Mouse (Mus musculus): Measurements from ENCODE around the gene Tymp.
A peak's percentile ranks its signal among the peaks of the same experiment; 100 is the strongest.

The Tymp gene

GRCm38 (mm10) chr15:89376957-89377356, at the start of gene Tymp:
Gene Tymp (minus strand): TSS chr15:89377039.
- no peak for DNase-seq

GRCm38 (mm10) chr15:89425711-89426121, 48.9 kb upstream of the Tymp start, which contains the start of gene Cpt1b:
Gene Cpt1b (minus strand): TSS chr15:89425863.
- DNase-seq, result no peak

GRCm38 (mm10) chr15:89424621-89425020, 47.8 kb upstream of the Tymp start:
- DNase-seq, result no peak

DNA sequence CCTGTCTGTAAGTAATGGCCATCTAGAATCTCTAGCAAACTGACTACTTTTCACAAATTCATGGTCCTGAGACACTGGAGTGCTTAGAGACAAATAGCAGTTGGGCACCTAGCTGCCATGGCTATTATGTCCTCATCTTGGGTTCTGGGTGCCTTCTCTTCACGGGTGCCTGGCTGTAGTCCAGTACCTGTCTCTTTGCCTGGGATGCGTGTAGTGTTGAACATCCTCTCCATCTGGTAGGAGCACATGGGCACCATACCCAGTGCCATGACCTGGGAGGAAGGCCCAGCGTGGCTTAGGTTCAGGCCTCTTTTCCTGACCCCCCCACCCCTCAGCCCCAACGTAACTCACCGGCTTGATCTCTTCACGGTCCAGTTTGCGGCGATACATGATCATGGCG, 45.1 kb upstream of the Tymp start:
- no peak for DNase-seq

DNA sequence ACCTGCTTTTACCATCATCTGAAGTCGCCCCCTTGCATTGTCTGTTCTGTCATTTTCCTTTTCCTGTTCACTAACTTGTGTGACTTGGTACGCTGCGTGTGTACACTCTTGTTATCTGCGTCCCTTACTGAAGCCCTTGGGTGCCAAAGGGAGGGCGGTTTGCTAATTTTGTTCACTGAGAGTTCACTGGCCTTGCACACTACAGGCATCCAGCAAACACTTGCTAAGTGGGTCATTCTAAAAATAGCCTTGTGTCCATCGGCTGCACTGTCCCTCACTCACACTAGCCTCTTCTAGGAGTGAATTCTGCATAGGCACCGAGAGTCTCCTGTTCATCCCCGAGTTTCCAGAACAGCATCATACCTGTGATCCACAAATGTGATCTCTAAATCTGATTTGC, 38.4 kb upstream of the Tymp start:
- DNase-seq, result no peak

DNA sequence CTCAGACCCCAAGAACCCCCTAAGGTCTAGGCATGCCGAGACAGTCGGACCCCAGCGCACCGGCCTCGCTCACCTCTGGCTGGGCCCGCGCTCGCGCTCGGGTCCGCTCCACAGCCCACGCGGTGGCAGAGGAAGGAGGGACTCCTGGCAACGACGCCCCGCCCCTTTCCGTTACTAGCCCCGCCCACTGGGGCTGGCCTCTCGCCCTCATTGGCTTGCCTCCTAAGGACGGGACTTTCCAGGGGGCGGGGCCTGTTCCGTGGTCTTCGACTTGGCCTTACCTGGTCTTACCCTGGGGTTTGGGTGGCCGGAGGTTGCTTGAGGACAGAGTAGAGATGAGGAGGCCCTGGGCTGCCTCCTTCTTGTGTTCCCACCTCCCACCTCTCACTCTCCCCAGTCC, 33.3 kb upstream of the Tymp start, which contains the start of gene Syce3:
Gene Syce3, minus strand, starts transcription at position 386 of the 400 bp plus-strand sequence.
- DNase-seq, result no peak

DNA sequence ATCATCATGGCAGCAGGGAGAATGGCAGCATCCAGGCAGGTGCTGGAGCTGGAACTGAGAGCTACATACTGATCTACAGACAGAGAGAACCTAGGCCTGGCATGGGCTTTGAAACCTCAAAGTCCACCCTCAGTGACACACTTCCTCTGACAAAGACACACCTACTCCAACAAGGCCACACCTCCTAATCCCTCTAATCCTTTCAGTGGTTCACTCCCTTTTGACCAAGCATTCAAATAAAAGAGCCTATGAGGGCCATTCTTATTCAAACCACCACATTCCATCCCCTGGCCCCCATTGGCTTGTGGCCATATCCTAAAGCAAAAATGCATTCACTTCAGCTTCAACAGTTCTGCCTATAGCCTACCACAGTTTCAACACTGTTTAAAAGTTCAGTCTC, 29.9 kb upstream of the Tymp start:
- no peak for DNase-seq

DNA sequence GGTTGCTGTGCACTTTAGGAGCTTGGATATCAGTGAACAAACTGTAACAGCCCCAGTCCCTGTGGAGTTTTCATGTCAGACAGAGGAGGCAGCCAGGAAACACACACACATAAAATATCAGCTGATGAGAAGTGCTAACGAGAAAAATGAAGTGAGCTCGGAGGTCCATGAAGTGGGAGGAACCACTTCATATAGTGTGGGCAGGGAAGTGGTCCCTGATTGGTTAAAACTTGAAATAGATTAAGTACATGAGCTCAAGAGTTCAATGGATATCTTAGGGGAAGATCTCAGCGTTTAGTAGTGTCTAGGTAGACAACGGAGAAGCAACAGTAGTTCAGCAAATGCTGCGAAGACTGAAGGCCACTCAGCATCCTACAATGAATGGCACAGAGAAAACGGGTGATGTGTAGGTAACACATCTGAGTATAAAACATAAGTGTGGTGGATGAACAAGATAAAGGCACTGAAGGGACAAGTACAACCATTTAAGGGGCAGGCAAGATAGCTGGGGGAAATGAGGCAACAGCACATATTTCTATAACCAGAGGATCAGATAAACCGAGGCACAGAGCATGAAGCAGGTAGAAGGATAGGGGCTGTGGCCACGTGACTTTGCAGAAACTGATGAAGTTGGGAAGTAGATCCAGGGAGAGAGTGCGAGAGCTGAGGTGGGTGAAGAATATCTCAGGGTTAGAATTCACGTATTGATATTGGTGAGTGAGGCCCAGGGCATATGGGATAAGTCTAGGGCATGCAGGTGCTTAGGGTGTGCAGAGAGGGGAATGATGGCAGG, 28.2 kb upstream of the Tymp start:
- DNase-seq, result no peak

DNA sequence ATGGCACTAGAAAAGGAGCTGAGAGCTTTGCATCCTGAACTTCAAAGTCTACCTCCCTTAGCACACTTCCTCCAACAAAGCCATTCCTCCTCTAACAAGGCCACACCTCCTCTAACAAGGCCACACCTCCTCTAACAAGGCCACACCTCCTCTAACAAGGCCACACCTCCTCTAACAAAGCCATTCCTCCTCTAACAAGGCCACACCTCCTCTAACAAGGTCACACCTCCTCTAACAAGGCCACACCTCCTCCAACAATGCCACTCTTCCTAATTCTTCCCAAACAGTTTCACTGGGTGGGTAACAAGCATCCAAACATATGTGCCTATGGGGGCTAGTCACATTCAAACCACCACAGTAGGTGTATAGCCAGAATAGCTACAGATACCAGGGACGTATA, 25.6 kb upstream of the Tymp start:
- DNase-seq, result no peak

- no peak for DNase-seq
Measured at GRCm38 (mm10) chr15:89399716-89400115, 22.9 kb upstream of the Tymp start.

GRCm38 (mm10) chr15:89398146-89398545, 21.3 kb upstream of the Tymp start:
- no peak for DNase-seq

DNA sequence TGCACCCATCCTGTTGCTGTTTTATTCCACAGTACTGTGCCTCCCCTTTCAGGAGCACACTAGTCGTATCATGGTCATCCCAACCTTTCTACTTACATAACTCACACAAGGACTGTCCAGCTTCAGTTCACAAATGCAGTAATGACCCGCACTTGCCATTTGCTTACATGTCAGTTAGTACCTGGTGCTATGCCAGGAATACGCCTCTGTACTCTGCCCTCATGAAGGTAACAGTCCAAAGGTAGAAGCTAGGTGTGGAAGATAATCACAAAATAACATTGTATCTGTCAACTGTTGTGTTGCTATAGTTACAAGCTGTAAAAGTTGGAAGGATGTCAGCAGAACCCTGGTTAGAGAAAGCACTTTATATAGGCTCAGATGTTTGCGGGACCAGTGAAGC, 20.0 kb upstream of the Tymp start:
- DNase-seq, result no peak

DNA sequence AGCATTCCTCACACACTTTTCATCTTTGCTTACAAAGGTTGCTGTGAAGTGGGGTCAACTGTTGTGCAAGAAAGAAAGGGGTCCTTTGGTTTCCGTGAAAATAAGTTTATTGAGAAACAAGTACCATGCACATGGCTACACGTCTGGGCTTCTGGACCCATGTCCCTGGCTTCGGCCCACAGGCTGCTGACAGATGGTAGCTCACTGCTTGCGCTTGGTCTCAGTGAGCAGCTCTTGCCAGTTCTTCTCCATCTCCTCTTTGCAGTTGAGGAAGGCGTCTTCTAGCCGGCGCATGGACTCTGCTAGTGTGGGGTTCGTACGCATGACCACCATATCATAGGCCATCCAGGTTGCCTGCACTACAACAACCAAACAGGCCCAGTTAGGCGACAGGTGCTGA, 13.2 kb upstream of the Tymp start:
- no peak for DNase-seq

GRCm38 (mm10) chr15:89387127-89387526, 10.3 kb upstream of the Tymp start:
- peak; percentile 68 for DNase-seq

- no peak for DNase-seq
Measured at GRCm38 (mm10) chr15:89384617-89385016, 7.8 kb upstream of the Tymp start, which contains the start of gene Klhdc7b. Gene Klhdc7b (plus strand): TSS chr15:89384917.

- DNase-seq, result peak; percentile 50
Measured at GRCm38 (mm10) chr15:89379429-89379828, 2.6 kb upstream of the Tymp start.

DNA sequence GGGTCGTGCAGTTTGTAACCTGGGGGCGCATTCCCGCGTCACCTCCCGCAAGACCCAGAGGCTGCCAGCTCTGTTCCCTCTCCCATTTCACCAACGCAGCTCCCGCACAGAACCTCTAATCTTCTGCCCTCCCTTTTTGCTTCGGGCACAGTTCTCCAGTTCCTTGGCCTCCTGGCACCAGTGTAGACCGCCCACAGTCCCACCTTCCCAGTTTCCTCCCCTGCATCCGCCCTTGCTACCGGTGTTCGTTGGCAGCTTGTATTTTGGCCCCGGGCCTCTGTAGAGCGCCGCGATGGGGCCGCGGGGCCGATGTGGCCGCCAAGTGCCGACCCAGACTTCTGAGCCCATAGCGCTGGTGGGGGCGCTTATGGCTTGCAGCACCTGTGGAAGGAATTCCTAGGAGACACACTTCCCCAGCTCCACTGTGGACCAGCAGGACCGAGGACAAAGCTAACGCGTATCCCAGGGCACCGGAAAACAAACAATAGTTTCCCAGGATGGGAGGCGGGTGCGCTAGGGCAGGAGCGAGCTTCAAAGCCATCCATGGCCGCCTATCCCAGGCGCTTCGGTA, 2.1 kb upstream of the Tymp start, which contains the start of gene Odf3b:
Gene Odf3b, minus strand, starts transcription at position 452 of the 571 bp plus-strand sequence.
- peak; percentile 63 for DNase-seq

DNA sequence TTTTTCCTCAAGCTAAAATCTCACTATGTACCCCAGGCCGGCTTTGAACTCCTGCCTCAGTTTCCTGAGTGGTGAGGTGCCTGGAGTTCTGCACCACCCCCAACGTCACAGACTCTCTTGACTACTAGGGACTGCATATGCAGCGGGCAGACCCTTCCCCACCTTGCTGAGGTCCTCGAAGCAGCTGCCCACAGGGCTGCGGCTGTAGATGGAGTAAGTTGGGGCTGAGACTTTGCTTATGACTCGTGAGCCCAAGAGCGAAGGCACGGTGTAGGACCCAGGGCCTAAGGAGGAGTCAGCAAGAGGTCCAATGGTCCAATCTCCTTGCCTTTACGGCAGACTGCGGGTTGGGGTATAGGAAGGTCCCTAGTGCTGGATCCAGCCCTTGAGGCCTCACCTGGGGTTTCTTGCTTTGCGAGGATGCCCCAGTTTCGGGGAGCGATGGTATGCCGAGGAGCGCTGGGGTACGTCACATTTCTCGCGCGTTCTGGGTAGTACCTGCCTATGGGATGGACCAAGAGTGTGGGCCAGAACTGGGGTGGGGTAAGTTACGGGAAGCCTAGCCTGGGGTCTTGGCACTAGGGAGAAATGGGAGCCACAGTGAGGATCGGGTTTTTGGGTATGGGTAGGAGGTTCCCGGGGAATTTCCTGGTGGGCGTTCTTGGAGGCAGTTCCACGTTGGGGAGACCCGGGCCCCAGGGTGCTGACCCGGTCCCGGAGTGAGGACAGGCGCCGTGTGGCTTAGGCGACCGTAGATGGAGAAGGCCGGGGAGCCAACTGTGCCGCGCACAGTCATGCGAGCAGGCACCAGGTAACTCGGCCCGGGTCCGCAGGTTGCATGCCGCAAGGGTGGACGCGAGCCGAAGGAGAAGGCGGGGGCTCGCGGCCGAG, 1.3 kb upstream of the Tymp start:
- DNase-seq, result peak; percentile 21

GRCm38 (mm10) chr15:89377362-89377761, 523 bp upstream of the Tymp start:
- DNase-seq, result no peak

- DNase-seq, result no peak
Measured at GRCm38 (mm10) chr15:89376040-89376439, 799 bp downstream of the Tymp start.

DNA sequence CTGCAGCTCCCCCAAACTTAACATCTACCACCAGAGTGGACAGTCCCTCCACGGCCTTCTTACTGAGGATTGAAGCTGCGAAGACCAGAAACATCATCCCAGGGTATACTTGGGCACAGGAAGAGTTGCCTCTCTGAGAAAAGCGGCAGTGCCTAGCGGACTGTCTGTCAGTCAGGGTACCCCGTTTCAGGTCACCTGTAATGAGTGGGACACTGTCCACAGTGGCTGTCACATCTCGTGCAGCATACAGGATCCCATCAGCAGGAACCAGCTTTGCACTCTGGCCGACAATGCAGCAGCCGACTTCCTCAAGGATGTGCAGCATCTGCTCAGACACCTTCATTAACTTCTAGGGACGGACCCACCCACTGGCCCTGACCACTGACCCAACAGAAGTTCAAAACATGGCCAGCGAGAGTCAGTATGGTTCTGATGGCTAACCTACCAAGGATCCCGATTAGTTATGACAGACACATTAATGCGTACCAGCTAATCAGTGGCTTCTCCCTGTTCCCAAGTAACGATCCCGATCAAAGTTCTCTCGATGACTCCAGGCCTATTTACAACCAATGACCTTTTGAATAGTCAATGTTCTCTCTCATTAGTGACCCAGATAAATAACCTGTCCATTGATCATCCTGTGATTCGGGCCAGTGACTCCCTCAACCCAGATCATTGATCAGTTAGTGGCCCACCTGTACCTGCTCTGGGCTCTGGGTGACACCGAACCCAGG, 1.9 kb downstream of the Tymp start:
- no peak for DNase-seq

GRCm38 (mm10) chr15:89374340-89374739, 2.5 kb downstream of the Tymp start:
- DNase-seq, result no peak

Data from thymus, postnatal 25 days (tissue).